Mouse (Mus musculus) right cerebral cortex, postnatal 10 days (tissue): ENCODE data around the gene Gnas.

Experiments
- DNase-seq, 2 experiments: peaks; one replicate each; pipeline ENCODE4 v3.0.0; 2021; ENCODE audit warnings: low spot score in 2 of 2

The Gnas gene

GRCm38 (mm10) chr2:174284011-174284410 is at the start of gene Gnas:
Gnas (plus strand) TSS chr2:174284320.
- DNase-seq, result peak; percentile 59 to 71

GRCm38 (mm10) chr2:174242431-174242830 is 41.7 kb upstream of the Gnas start:
- no peak for DNase-seq

GRCm38 (mm10) chr2:174251963-174252362 is 32.2 kb upstream of the Gnas start:
- DNase-seq, result no peak

- DNase-seq, result no peak
These were observed 26.8 kb upstream of the Gnas start for GRCm38 (mm10) chr2:174257312-174257711.

GRCm38 (mm10) chr2:174260004-174260403 is 24.1 kb upstream of the Gnas start:
- DNase-seq, result no peak

GRCm38 (mm10) chr2:174260908-174261800 is 23.0 kb upstream of the Gnas start:
- DNase-seq, result no peak

- no peak for DNase-seq
These were observed 22.3 kb upstream of the Gnas start for GRCm38 (mm10) chr2:174261801-174262200.

- peak in 1 of 2 experiments; percentile 27 for DNase-seq
These were observed 20.9 kb upstream of the Gnas start for GRCm38 (mm10) chr2:174263110-174263815.

GRCm38 (mm10) chr2:174264248-174264647 is 19.9 kb upstream of the Gnas start:
- DNase-seq, result no peak

- DNase-seq, result no peak
These were observed 13.7 kb upstream of the Gnas start for GRCm38 (mm10) chr2:174270416-174270815.

GRCm38 (mm10) chr2:174271459-174271858 is 12.7 kb upstream of the Gnas start:
- no peak for DNase-seq

- no peak for DNase-seq
These were observed 11.0 kb upstream of the Gnas start for GRCm38 (mm10) chr2:174273131-174273530.

- no peak for DNase-seq
These were observed 10.2 kb upstream of the Gnas start for GRCm38 (mm10) chr2:174273961-174274360.

GRCm38 (mm10) chr2:174279771-174280170 is 4.3 kb upstream of the Gnas start:
- no peak for DNase-seq

- no peak for DNase-seq
These were observed 779 bp upstream of the Gnas start for GRCm38 (mm10) chr2:174283341-174283740.

- DNase-seq, result no peak
These were observed 812 bp downstream of the Gnas start for GRCm38 (mm10) chr2:174284807-174285457.

GRCm38 (mm10) chr2:174285921-174286470 is 1.9 kb downstream of the Gnas start:
- DNase-seq, result no peak

- DNase-seq, result no peak
These were observed 3.8 kb downstream of the Gnas start for GRCm38 (mm10) chr2:174287921-174288320.

GRCm38 (mm10) chr2:174288673-174289430 is 4.7 kb downstream of the Gnas start:
- no peak for DNase-seq

- DNase-seq, result no peak
These were observed 7.0 kb downstream of the Gnas start for GRCm38 (mm10) chr2:174291029-174291661.

GRCm38 (mm10) chr2:174291662-174292030 is 7.5 kb downstream of the Gnas start:
- DNase-seq, result no peak
